Mouse (Mus musculus): ENCODE measurements around the gene Mlst8.

Mlst8 gene

DNA sequence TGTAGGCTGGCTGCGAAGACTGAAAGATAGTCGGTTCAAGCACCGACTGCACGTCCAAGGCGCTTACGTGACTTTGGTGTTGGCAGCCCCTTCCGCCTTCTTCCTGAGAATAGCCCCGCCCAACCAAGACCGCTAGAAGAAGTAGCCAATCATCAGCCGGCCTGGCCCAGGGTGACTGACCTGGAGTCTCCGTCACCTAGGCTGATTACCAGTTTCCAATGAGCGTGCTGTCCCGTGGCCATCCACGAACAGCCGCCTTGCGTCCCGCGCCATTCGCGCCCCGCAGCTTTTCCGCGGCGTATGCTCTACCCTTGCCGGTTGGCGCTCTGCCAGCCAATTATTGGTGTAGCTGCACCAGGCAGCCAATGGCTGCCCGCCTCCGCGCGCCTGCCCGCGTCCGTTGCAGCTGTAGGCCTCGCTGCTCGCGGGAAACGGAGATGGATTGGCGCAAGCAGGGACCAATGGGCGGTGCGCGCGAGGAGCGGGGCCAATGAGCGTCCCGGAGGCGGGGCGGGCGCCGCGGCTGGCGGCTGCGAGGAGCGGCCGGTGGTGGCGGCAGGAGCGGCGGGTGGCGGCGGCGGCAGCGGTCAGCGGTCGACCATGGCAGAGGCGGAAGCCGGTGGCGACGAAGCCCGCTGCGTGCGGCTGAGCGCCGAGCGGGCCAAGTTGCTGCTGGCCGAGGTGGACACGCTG, 8.8 kb downstream of the Mlst8 start, which contains the start of the genes E4f1 and Pgp:
Gene E4f1, minus strand, starts transcription at position 404 of the 693 bp plus-strand sequence.
Gene Pgp, plus strand, starts transcription at position 483 of the 693 bp plus-strand sequence.
- WGBS: under 1% methylated on average over 73 of the region's 75 CpGs

DNA sequence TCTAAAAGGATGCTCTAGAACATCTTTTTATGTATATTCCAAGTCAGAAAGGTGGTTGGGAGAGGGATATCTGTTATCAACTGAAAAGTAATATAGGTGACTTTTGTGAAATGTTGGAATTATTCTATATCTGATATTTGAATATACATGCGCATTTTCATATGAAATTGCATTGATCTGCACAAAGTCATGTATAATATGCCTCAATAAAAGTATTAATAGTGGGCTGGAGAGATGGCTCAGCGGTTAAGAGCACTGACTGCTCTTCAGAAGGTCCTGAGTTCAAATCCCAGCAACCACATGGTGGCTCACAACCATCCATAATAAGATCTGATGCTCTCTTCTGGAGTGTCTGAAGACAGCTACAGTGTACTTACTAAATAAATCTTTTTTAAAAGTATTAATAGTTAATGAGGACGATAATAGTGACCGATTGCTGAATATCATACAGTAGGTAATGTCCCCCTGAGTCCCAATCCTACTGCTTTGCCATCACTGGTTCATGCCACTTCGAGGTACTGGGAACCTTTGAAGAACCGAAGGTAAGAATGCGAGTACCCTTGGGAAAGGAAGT, 9.5 kb downstream of the Mlst8 start:
- 16% methylated on average over 7 of the region's 7 CpGs for WGBS

DNA sequence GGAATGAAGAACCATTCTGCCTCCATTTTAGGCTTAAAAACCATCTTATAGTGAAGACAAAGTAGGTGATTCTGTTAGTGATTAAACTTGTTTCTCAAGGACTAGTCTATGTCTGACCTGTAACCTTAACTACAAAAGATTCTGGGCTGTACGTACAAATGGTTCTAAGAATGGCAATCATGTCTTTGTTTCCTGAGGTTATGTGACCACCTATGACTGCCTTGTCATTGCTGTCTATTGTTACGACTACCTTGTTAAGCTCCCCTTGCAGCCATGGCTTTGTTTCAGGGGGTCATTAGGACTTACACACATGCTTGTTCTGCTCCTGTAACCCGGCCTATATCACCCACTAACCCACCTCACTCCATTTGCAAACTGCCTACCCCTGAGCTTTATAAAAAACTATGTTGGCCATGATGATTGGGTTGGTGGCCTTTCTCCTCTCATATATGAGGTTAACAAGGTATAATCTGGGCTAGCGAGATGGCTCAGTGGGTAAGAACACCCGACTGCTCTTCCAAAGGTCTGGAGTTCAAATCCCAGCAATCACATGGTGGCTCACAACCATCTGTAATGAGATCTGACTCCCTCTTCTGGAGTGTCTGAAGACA, 10.1 kb downstream of the Mlst8 start:
- WGBS: 95% methylated on average over 5 of the region's 5 CpGs

DNA sequence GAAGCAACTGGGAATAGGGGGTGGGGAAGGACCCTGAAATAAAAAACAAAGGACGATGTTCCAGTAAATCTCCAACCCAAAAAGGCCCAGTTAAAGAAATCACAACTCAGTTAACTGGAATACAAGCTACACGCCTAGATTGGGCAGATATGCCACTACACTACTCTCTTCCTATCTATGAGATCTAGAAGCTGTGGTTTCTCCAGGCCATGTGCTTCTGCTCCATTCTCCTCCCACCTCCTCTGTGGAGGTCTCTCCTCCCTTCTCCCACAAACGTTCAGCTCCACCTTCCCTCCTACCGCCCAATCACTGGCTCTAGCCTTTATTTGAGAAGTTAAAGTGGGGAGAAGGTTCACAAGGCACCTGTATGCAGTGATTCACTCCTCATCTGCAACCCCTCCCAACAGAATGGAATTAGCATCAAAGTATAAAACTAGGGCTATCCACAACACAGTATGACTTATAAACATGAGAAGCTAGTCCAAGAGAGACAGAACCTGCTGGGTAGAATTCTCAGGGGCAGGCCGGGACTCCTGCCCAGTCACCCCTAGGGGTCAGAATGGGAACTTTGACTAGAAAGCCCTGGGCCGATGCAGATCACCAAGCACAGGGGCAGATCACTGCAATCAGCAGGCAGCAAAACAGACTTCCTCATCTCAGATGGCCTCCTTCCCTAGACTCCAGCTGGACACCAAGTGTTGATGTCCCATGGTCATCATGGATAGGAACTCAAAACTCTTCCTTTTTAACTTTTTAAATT, 15.3 kb downstream of the Mlst8 start:
- 56% methylated on average over 6 of the region's 6 CpGs for WGBS

DNA sequence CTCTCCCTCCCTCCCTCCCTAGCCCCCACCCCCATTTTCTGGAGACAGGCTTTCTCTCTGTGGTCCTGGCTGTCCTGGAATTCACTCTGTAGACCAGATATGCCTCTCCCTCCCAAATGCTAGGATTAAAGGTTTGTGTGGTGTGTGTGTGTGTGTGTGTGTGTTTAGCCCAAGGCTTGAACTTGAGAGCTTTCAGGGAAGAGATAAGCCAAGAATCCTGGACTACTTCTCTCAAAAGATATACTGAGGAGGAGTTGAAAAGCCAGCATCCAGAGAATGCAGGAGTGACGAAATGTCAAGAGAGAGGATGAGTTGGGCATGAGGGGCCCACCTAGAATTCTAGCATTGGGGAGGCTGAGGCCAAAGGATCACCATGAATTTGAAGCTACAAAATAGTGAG, 15.9 kb downstream of the Mlst8 start:
- 100% methylated on average over 1 of the region's 1 CpGs for WGBS

DNA sequence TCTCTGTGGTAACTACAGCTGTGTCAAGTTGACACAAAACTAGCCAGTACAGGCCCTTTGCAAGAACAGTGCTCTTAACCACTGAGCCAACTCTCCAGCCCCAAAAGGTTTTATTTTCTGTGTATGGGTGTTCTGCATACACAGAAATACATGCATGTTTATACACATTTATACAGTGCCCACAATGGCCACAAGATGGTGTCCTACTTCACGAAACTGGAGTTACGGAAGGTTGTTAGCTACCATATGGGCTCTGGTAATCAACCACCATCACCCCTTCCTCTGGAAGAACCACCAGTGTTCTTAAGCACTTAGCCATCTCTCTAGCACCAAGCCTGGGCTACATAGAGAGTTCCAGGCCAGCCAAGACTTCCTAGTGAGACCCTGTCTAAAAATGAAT, 17.3 kb downstream of the Mlst8 start:
- 71% methylated on average over 2 of the region's 2 CpGs for WGBS

DNA sequence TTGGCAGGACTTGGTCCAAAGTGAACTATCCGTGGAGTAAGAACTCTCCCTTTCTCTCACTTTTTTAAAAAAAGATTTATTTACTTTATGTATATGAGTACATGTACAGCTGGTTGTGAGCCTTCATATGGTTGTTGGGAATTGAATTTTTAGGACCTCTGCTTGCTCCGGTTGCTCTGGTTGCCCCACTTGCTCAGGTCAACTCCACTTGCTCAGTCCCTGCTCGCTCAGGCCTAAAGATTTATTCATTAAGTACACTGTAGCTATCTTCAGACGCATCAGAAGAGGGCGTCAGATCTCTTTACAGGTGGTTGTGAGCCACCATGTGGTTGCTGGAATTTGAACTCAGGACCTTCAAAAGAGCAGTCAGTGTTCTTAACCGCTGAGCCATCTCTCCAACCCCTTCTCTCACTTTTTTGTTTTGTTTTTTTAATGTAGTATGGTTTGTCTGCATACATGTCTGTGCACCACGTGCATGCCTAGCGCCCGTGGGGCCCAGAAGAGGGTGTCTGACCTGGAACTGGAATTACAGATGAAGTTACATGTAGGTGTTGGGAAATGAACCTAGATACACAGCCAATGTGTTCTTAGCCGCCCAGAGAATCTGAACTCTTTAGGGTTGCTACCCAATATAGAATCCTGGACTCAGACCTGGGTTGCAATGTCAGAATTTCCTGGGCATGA, 23.2 kb downstream of the Mlst8 start:
- WGBS: 46% methylated on average over 10 of the region's 10 CpGs

DNA sequence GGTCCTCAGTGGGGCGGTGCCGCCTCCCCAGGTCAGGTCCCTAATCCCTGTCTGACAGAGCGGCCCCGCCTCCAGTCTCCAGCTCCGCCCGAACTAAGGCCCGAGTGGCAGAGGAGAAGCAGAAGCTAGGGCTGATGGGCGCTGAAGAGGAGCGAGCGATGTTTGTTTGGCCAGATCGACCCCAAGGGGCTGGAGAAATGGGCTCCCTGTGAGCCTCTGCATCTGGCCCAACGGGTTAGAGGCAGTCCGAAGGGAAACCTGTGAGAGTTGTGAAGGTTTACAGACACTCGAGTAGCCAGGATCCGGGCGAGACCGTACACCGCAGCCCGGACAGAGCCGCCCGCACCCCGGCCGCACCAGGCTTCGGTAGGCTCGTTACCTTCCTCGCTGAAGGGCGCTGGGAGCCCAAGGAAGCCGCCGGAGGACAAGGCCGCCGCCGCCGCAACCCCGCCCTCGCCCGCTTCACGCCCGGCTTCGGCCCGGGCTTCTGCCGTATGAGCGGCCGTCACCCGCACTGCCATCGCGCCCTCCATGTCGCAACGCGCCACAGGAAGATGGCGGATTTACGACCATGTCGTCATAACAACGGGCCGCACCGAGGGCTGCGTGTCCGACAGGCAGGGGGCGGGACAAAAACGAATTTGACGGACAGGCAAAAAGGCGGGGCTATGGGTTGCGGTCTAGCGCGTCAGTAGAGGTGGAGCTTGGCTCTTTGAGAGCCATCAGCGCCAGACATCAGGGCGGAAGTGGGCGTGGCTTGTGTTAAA, 23.9 kb downstream of the Mlst8 start:
- WGBS: under 1% methylated on average over 67 of the region's 67 CpGs

DNA sequence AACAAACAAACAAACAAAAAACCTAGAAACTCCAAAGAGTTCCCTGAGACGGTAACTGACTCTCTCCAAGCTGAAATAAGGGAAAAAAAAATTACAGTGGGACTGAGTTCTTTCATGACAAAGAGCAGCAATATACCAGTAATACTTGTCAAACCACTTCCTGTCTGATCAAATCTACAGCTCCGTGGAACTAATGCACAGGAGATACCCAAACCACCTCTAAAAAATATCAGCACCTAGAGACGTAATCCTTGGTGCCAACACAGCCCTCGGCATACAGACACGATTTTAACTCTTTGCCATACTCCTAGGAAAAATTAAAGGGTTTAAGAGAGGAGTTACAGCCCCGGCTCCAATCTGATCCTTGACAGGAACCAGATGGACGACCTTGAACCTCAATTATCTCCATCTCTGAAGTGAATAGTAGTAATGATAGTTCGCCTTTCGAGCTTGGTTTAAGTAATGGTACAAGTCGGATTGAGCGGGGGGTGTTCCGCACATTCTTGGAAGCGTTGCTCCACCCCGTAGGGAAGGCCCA, 24.6 kb downstream of the Mlst8 start:
- WGBS: 3% methylated on average over 14 of the region's 14 CpGs

DNA sequence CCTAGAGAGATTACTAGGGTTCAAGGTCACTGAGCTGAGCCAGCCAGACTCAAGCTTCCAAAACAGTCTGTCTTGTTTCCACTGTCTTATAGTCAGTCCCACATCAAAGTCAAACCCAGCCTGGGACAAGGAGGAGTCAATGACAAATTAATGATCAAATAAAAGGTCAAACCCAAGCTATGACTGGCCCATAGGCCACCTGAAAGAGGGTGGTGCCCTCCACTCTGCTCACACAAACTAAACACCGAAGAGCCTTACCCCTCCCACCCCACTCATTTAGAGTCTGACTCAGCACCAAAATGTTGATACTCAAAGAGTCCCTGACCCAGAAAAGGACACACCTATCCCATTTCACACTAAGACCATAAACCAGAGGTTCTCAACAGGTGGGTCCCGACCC, 25.5 kb downstream of the Mlst8 start:
- 82% methylated on average over 2 of the region's 2 CpGs for WGBS

DNA sequence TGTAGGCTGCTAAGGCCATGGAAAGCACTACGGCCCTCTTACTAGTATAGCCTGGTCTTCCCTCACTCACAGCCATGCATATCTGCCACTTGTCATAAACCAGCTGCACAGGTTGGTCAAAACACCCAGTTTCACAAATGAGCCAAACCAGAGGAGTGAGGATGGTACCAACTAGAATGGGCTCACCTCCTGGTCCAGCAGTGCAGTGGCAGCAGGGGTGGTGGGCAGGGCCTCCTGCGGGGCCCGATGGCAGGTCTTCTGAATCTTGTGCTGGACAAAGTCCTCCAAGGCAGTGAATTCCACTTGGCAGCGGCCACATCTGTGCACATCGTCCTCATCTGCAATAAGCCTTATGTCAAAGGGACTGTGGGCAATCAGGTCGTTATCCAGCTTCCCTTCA, 27.7 kb downstream of the Mlst8 start:
- WGBS: 93% methylated on average over 6 of the region's 6 CpGs

DNA sequence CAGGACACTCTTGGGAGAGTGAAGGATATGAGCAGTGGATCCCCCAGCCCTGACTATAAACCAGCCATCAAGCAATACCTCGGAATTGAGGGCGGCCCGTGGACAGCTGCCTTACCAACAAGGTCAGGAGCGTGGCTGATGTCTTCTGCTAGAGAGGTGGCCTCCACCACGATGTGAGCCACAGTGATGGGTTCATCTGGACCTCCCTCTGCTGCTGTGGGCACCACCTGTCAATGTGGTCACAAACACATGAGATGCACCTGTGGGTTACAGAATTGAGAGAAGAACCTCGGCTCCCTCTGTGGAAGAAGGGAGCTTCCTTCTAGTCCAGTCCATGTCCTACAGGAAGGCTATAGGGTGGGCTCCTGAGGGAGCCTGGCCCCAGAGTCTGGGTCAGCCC, 29.4 kb downstream of the Mlst8 start:
- 92% methylated on average over 6 of the region's 6 CpGs for WGBS

DNA sequence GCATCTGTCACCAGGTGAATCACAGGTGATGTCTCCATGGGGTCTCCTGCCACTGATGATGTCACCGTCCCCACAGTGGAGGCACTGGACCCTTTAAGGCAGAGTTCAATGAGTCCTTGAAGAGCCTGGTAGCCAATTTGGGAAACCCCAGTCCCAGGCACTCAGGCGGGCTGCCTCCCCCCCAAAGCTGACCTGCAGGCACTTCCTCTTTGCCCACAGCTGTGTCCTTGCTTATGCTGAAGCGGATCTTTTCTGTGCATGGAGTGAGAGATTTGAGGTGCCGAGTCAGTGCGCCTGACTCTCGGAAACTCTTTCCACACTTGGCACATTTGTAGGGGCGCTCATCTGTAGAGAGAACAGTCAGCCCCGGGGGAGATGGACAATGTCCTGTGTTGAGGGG, 32.3 kb downstream of the Mlst8 start:
- 85% methylated on average over 8 of the region's 8 CpGs for WGBS

DNA sequence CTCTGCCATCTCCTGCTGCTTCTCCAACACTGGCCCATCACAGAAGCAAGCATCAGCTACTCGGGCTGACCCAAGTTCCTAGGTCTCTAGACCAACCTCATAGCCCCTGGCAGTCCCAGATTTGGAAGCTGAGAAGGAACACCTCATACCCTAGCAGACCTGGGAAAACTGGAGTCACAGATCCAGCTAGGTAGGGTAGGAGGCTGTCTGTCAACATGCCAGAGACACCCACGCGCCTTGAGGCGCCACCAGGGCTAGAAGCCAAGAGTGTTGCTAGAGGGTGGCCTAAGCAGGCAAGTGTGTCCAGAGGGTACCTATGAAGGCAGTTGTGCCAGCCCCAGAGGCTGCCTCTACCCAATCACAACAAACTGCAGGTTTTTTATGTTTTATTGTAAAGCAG, 35.5 kb downstream of the Mlst8 start:
- WGBS: 59% methylated on average over 4 of the region's 4 CpGs

DNA sequence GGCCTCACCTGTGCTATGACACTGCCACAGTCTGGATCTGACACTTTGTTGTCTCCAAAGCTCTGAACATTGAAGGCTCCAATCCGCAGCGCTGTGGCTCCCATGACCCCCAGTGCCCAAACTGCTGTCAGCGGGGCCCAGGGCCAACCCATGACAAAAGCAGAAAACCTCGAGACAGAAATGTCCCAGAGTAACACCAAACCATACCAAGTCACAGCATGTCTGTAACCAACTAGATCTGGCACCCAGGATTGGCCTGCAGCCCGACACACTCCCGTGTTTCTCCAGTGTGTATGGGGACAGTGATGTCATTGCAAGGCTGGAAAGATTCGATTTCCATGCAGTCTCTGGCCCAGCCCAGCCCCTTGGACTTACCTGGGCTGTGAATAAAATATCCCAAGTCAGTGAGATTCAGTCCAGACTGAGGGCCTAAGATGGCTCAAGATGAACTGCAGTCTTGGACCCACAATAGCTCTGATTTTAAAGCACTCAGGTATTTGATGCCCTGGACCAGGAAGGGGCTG, 36.2 kb downstream of the Mlst8 start, which contains the start of gene Dnase1l2:
Gene Dnase1l2, minus strand, starts transcription at position 474 of the 524 bp plus-strand sequence.
- WGBS: 53% methylated on average over 7 of the region's 7 CpGs

DNA sequence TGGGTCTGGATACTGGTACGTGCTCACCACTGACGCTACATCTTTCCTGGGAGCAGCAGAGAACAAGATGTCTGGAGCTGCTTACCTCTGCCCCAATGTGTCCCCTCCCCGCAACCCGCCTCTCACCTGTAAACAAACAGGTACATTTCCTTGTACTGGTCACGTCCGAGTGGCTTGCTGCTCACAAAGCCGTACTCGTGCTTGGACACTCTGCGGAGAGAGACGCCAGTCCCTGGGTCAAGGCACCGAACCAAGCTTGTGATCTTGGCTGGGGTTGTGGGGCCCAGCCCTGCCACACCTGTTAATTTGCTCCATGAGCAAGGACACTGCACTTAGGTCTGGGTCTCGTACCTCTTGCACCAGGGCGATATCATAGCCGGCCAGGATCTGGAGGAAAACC, 36.8 kb downstream of the Mlst8 start:
- WGBS: 91% methylated on average over 14 of the region's 14 CpGs

DNA sequence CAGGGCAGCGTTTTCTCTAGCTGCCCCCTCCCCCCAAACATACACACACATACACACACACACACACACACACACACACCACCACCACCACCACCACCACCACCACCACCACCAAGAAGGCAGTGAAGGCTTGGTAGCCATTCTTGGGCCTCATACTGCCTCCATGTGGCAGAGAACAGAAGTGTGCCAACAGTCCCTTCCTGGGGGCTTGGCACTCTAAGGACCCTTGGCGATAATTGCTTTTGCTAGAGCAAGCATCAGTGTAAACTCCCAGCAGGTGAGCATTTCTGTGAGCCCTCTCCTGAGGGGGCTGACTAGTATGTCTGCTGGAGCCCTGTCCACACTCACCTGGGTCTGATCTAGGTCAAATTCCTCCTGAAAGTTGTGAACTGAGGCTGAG, 37.7 kb downstream of the Mlst8 start:
- 39% methylated on average over 2 of the region's 2 CpGs for WGBS

DNA sequence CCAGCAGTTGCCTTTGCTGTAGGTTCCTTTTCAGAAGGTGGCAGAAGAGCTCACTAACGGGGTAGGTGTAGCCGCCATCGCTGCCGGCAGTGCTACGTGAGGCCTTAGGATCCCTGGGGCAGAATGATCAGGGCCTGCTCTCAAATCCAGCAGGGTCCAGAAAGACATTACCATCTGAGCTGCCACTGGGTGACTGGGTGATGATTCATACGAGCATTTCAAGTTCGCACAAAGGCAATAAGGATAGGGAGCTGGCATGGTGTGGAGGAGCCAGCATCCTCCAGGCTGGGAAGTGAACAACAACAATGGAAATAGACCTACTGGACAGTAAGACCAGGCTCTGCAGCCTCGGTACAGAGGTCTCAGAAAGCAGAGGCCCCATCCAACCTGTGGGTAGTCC, 38.5 kb downstream of the Mlst8 start:
- 82% methylated on average over 8 of the region's 8 CpGs for WGBS

DNA sequence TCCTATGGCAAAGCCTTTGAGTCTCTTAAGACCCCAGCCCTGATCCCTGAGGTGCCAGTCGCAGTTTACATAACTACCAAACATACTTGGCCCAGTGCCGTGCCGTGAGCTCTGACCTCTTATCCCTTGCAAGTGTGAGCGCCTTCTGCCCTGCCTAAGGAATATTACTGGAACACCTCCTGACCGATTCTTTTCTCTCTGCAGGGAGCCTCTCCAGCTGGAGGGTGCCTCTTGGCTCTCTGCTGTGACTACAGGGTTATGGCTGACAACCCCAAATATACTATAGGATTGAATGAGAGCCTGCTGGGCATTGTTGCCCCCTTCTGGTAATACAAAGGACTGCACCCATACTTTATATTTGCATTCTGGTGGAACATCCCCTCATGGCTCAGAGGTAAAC, 41.9 kb downstream of the Mlst8 start:
- 79% methylated on average over 5 of the region's 5 CpGs for WGBS

DNA sequence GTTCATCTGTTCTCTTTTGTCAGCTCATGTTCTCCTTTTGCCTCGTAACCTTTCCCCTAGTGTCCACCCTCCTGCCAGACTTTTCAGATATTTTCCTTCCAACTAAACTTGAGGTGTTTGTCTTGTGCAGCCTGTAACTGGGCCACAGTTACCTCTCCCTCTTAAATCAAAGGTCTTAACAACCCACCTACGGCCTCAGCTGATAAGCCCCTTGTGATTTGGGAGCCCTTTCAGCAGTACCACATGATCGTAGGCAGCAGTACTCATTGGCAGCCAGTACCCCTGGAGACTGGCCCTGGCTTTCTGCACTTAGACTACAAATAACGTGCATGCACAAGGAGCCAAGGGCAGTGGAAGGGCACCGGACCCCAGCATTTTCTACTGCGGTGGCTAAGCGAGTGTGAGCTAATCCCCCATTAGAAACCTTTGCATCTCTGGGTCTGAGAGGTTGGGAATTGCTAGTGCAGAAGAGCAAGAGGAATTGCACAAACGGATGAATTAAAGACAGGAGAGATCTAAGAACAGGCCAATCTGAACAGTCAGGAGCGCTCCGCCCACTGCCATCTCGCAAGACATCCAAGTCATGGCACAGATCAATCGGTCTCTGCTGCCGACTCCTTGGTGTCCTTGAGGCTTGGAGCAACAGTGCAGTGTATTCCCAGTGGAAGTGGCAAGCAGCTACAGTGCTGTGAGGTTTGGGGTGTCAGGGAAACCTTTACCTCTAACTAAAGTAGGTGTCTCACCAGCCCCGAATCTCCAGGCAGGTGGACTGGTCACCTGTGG, 49.5 kb downstream of the Mlst8 start:
- 76% methylated on average over 14 of the region's 14 CpGs for WGBS
